Mouse (Mus musculus) heart, embryonic 14.5 days (tissue): Measurements from ENCODE around the gene Fam110c. TPM values are rescaled to one million over a fixed set of nuclear protein-coding genes. Genes with fewer than 3 reads are reported as not detected.

ENCODE experiments used
- ATAC-seq: fragments of 200-750 bp; cut with Nextera tagmentation; 2 replicates; pipeline ENCODE4 v1.8.0; 2017; ENCODE audit warnings: low read depth, moderate TSS enrichment; ENCODE audit not compliant: insufficient number of reproducible peaks, insufficient read depth, low FRiP score
- H3K27ac ChIP-seq, 2 experiments: fragments of 200-500 bp in 1 of 2; fragments of 300-500 bp in 1 of 2; sonication (generic) in 1 of 2; replicated peaks in 1 of 2; 2 replicates each; pipeline ENCODE4 v1.5.1; 2012 to 2014; ENCODE audit warnings: low read depth in 2 of 2, low read length in 2 of 2, control low read depth in 1 of 2, mild to moderate bottlenecking in 1 of 2, mixed read lengths in 1 of 2; ENCODE audit not compliant: control insufficient read depth in 1 of 2, insufficient read depth in 1 of 2
- H3K27me3 ChIP-seq: fragments of 300-500 bp; sonication (generic); 2 replicates; pipeline ENCODE4 v1.6.1; 2014; ENCODE audit warnings: mild to moderate bottlenecking, low read length, control low read depth; ENCODE audit not compliant: control insufficient read depth, insufficient read depth
- H3K36me3 ChIP-seq: fragments of 300-500 bp; sonication (generic); 2 replicates; pipeline ENCODE4 v1.6.1; 2014; ENCODE audit warnings: mild to moderate bottlenecking, control low read depth, low read length, mixed read lengths; ENCODE audit not compliant: control insufficient read depth, insufficient read depth
- H3K4me1 ChIP-seq, 2 experiments: fragments of 200-500 bp in 1 of 2; fragments of 300-500 bp in 1 of 2; sonication (generic) in 1 of 2; 2 replicates each; pipeline ENCODE4 v1.6.1; 2012 to 2014; ENCODE audit warnings: low read length in 2 of 2, control low read depth in 1 of 2, mixed read lengths in 1 of 2; ENCODE audit not compliant: control insufficient read depth in 2 of 2, insufficient read depth in 2 of 2
- H3K4me2 ChIP-seq: fragments of 300-500 bp; sonication (generic); 2 replicates; pipeline ENCODE4 v1.6.1; 2014; ENCODE audit warnings: mild to moderate bottlenecking, low read length
- H3K4me3 ChIP-seq, 2 experiments: fragments of 200-500 bp in 1 of 2; fragments of 300-500 bp in 1 of 2; sonication (generic) in 1 of 2; 2 replicates each; pipeline ENCODE4 v1.5.1; 2012 to 2014; ENCODE audit warnings: low read length in 2 of 2, mild to moderate bottlenecking in 2 of 2, control low read depth in 1 of 2, low read depth in 1 of 2, moderate library complexity in 1 of 2; ENCODE audit not compliant: control insufficient read depth in 1 of 2, insufficient read depth in 1 of 2
- H3K9ac ChIP-seq: fragments of 300-500 bp; sonication (generic); 2 replicates; pipeline ENCODE4 v1.6.1; 2014; ENCODE audit warnings: mild to moderate bottlenecking, low read length
- H3K9me3 ChIP-seq: fragments of 300-500 bp; sonication (generic); 2 replicates; pipeline ENCODE4 v1.6.1; 2016; ENCODE audit warnings: low read length, control low read depth; ENCODE audit not compliant: control insufficient read depth
- WGBS: fragments of 180-500 bp; shearing (Covaris S2); extraction: QIAGEN DNeasy Blood & Tissue Kit; methylation state at CpG from one replicate; pipeline ENCODE4 v1.1.7; 2014; 5-methylcytosine and 5-hydroxymethylcytosine counted together
- polyA plus RNA-seq: library from polyadenylated mRNA; unstranded; fragments of >200 nt; fragmentation: Nextera tagmentation; extraction: Ambion mirVana; gene quantifications from 2 replicates; pipeline ENCODE4 v1.2.1, GENCODE M21; 2014

The Fam110c gene
- 1.5 and 2.4 TPM in 2 replicates for polyA plus RNA-seq

- H3K4me1 ChIP-seq: peaks cover 5 to 8% of the 10 kb centered on the region in 2 experiments; a peak in 3 of 4 replicates
- H3K27me3 ChIP-seq: peaks cover 30% of the 10 kb centered on the region
These were observed at the start of gene Fam110c for GRCm38 (mm10) chr12:31073412-31074354. Gene Fam110c, plus strand, starts transcription at chr12:31073861.

GRCm38 (mm10) chr12:31026423-31026822 is 47.2 kb upstream of the Fam110c start:
- WGBS: 64% methylated on average over 7 of the region's 7 CpGs
- H3K4me3 ChIP-seq: no peak overlapping the region
- no peaks in the 10 kb centered on the region for H3K27me3 ChIP-seq
- H3K9me3 ChIP-seq: no peaks in the 10 kb centered on the region
- H3K4me1 ChIP-seq: no peaks in the 10 kb centered on the region
- no peak overlapping the region for H3K4me2 ChIP-seq
- H3K27ac ChIP-seq: no peak overlapping the region
- no peak for ATAC-seq
- H3K9ac ChIP-seq: no peak overlapping the region
- H3K36me3 ChIP-seq: no peaks in the 10 kb centered on the region

More at GRCm38 (mm10) chr12:31073412-31074354, at the start of gene Fam110c:
- H3K27ac ChIP-seq: no peak within 1 kb of the TSS
- peak within 1 kb of the TSS; percentile 99 for H3K4me2 ChIP-seq
- H3K9ac ChIP-seq: peak within 1 kb of the TSS; percentile 71
- peak within 1 kb of the TSS; percentile 54 to 58 for H3K4me3 ChIP-seq
- WGBS: 2% methylated on average over 50 of the region's 50 CpGs
- H3K9me3 ChIP-seq: no peaks in the 10 kb centered on the region
- no peaks in the 10 kb centered on the region for H3K36me3 ChIP-seq
- ATAC-seq: peak; percentile 61; the same call in 1 of the 2 replicates

- H3K27me3 ChIP-seq: no peaks in the 10 kb centered on the region
- H3K27ac ChIP-seq: no peak overlapping the region
- H3K4me3 ChIP-seq: no peak overlapping the region
- no peaks in the 10 kb centered on the region for H3K36me3 ChIP-seq
- H3K9ac ChIP-seq: no peak overlapping the region
- 78% methylated on average over 4 of the region's 4 CpGs for WGBS
- ATAC-seq: no peak
- no peaks in the 10 kb centered on the region for H3K4me1 ChIP-seq
- H3K9me3 ChIP-seq: no peaks in the 10 kb centered on the region
- H3K4me2 ChIP-seq: no peak overlapping the region
These were observed 21.6 kb upstream of the Fam110c start for GRCm38 (mm10) chr12:31052066-31052465.

- H3K4me3 ChIP-seq: no peak overlapping the region
- no peak overlapping the region for H3K4me2 ChIP-seq
- no peak for ATAC-seq
- no peaks in the 10 kb centered on the region for H3K27me3 ChIP-seq
- no peaks in the 10 kb centered on the region for H3K36me3 ChIP-seq
- no peaks in the 10 kb centered on the region for H3K9me3 ChIP-seq
- H3K27ac ChIP-seq: no peak overlapping the region
- 66% methylated on average over 6 of the region's 6 CpGs for WGBS
- no peak overlapping the region for H3K9ac ChIP-seq
- peaks cover 0 to 2% of the 10 kb centered on the region in 2 experiments; a peak in 1 of 4 replicates for H3K4me1 ChIP-seq
These were observed 17.3 kb upstream of the Fam110c start for GRCm38 (mm10) chr12:31056291-31056864.

GRCm38 (mm10) chr12:31059393-31059853 is 14.2 kb upstream of the Fam110c start:
- Histone ChIP-seq H3K4me3 (no peak overlapping the region), H3K27me3 (no peaks in the 10 kb centered on the region), H3K9me3 (no peaks in the 10 kb centered on the region), H3K4me2 (no peak overlapping the region), H3K9ac (no peak overlapping the region), H3K4me1 (peaks cover 0 to 2% of the 10 kb centered on the region in 2 experiments; a peak in 1 of 4 replicates), H3K36me3 (no peaks in the 10 kb centered on the region), H3K27ac (no peak overlapping the region)
- WGBS: 49% methylated on average over 8 of the region's 8 CpGs
- ATAC-seq: no peak

- H3K27me3 ChIP-seq: no peaks in the 10 kb centered on the region
- H3K36me3 ChIP-seq: no peaks in the 10 kb centered on the region
- 52% methylated on average over 8 of the region's 8 CpGs for WGBS
- no peak overlapping the region for H3K4me2 ChIP-seq
- H3K9ac ChIP-seq: no peak overlapping the region
- H3K4me3 ChIP-seq: no peak overlapping the region
- H3K9me3 ChIP-seq: no peaks in the 10 kb centered on the region
- no peak overlapping the region for H3K27ac ChIP-seq
- H3K4me1 ChIP-seq: peaks cover 0 to 2% of the 10 kb centered on the region in 2 experiments; a peak in 1 of 4 replicates
- ATAC-seq: no peak
These were observed 13.4 kb upstream of the Fam110c start for GRCm38 (mm10) chr12:31060245-31060644.

GRCm38 (mm10) chr12:31071222-31071621 is 2.4 kb upstream of the Fam110c start:
- Histone ChIP-seq H3K36me3 (no peaks in the 10 kb centered on the region), H3K4me2 (no peak overlapping the region), H3K27me3 (peaks cover 28% of the 10 kb centered on the region), H3K9ac (no peak overlapping the region), H3K4me3 (no peak overlapping the region), H3K27ac (no peak overlapping the region), H3K9me3 (no peaks in the 10 kb centered on the region), H3K4me1 (peaks cover 5 to 8% of the 10 kb centered on the region in 2 experiments; a peak in 3 of 4 replicates)
- WGBS: 65% methylated on average over 5 of the region's 5 CpGs
- no peak for ATAC-seq
